Mouse (Mus musculus) small intestine, adult 2 months (tissue): Measurements from ENCODE around the gene P4ha2.

Source experiments
- CTCF ChIP-seq: fragments of 200-500 bp; IDR thresholded peaks from 2 replicates; pipeline ENCODE4 v1.5.1; 2012; ENCODE audit warnings: low read depth, mild to moderate bottlenecking, control low read depth, inconsistent platforms, low read length, moderate library complexity, mixed read lengths; ENCODE audit not compliant: insufficient replicate concordance, insufficient read length; ENCODE audit errors: extremely low read depth
- POLR2A ChIP-seq: fragments of 200-500 bp; IDR thresholded peaks from 2 replicates; pipeline ENCODE4 v1.6.1; 2012; ENCODE audit warnings: low read depth, mild to moderate bottlenecking, control low read depth, inconsistent platforms, low read length, moderate library complexity

DNA sequence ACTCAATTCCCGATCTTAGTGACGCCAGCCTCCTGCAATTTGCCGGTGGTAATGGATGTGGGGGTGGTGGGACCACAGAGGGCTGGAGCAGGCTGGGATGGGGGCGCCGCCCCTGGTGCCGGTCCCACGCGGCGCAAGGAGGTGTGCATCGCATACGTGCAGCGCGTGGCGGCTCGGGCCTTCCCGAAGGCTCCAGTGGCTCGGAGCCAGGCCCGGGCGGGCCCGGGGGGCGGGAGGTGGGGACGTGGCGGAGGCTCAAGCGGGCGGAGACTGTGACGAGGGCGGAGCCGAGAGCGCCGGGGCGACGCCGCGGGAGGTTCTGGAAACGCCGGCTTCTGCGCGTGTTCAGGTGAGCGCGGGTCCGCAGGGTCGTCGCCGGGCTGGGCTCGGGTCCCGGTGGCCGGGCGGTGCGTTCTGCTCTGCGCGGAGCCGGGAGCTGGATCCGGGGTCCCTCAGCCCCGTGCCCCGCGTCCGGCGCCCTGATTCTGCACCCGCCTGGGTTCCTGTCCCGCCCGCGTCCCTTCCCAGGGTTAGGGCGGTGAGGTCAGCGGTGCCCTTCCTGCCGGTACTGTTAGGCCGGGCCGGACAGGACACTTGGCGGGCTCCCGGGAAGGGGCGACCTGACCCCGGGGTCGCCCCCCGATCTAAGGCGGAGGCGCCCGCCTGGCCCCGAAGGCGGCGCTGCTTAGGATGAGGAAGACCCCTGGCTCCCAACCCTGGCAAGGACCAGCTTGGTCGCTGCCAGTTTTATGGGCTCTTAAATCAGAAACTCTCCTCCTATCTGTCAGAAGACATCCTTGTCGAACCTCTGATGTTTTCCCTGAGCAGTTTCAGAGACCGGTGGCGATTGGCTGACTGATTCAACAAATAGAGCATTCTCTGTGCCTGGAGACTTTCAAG is 1.0 kb downstream of the P4ha2 start:
- TF ChIP-seq CTCF (no peak), POLR2A (no peak)
